In genomic region chr1:164159781-164160180, GRCm38 (mm10) we compare ENCODE assay signal across 15 mouse cellular contexts. TPM values are rescaled to one million over a fixed set of nuclear protein-coding genes. Genes with fewer than 3 reads are reported as not detected.
"Had no signal": no experiment of that assay in that cellular context is flagged by ENCODE, and none has a peak within 500 bp of the region (broad histone marks: within the 10 kb centered on the region; RNA-seq: fewer than 3 reads in every experiment).

No protein-coding gene starts in this region.

- DNase-seq: kidney, postnatal 25 days; liver, embryonic 13.5 days; lung, adult 18-20 months; lung, postnatal 36 days; spleen, adult 18-20 months; thymus, adult 18-20 months; thymus, postnatal 14 days had no signal

- H3K27me3 ChIP-seq: limb, embryonic 15.5 days; liver, embryonic 13.5 days; midbrain, embryonic 15.5 days; neural tube, embryonic 12.5 days had no signal

- H3K4me1 ChIP-seq: limb, embryonic 15.5 days; liver, embryonic 13.5 days; midbrain, embryonic 15.5 days; neural tube, embryonic 12.5 days had no signal

- H3K27ac ChIP-seq: left cerebral cortex, adult 2 months; limb, embryonic 15.5 days; liver, embryonic 13.5 days; midbrain, embryonic 15.5 days; neural tube, embryonic 12.5 days had no signal

- H3K36me3 ChIP-seq: limb, embryonic 15.5 days; liver, embryonic 13.5 days; midbrain, embryonic 15.5 days; neural tube, embryonic 12.5 days had no signal

- H3K9ac ChIP-seq: limb, embryonic 15.5 days; liver, embryonic 13.5 days; midbrain, embryonic 15.5 days; neural tube, embryonic 12.5 days had no signal

- H3K9me3 ChIP-seq: limb, embryonic 15.5 days; liver, embryonic 13.5 days; midbrain, embryonic 15.5 days; neural tube, embryonic 12.5 days had no signal

- ATAC-seq: midbrain, embryonic 15.5 days had no signal

- H3K4me2 ChIP-seq: limb, embryonic 15.5 days; liver, embryonic 13.5 days; midbrain, embryonic 11.5 days; midbrain, embryonic 15.5 days; neural tube, embryonic 12.5 days had no signal

- H3K4me3 ChIP-seq: left cerebral cortex, adult 2 months; limb, embryonic 15.5 days; liver, embryonic 13.5 days; midbrain, embryonic 15.5 days; neural tube, embryonic 12.5 days had no signal

RNA-seq across cellular contexts. Expression of gene Selp, which starts 44.7 kb away (rescaled TPM):
- total RNA-seq: layer of hippocampus, postnatal 25 days; left cerebral cortex, adult 2 months; left cerebral cortex, postnatal 25 days had no signal
- polyA plus RNA-seq: midbrain, embryonic 11.5 days; midbrain, embryonic 15.5 days; neural tube, embryonic 12.5 days; stomach, embryonic 14.5 days had no signal
